Mouse (Mus musculus): ENCODE data around the gene Ppp2r1b.

DNA sequence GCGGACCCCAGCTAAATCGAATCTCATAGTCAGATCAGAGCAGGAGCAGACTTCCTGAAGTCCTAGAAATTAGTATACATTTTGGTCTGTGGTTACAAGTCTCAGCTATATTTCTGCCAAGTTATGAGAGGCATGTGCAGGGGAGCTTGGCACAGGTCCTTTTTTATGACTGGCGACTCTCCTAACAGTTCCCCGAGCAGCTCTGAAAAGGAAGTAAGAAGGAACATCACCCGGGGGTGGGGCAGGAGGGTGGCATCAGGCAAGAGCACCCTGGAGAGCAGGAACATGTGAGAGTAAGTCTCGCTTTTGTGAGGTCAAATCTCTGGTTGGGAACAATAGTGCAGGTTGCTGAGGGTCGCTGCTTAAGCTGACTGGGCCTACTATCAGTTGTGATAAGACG is 5.6 kb downstream of the Ppp2r1b start:
- TF ChIP-seq CTCF (IDR thresholded peaks at IDR 0.05; ENCODE audit: low read depth, low read length) (no peak), POLR2A (IDR thresholded peaks at IDR 0.05; ENCODE audit: insufficient read depth, low read length) (no peak)

All from ES-Bruce4 (cell line).